Mouse (Mus musculus) midbrain, embryonic 15.5 days (tissue): Measurements from ENCODE around the gene Cldn34a. TPM values are rescaled to one million over a fixed set of nuclear protein-coding genes. Genes with fewer than 3 reads are reported as not detected.
"Not testable (repeated sequence)": the region's sequence is repeated elsewhere in the genome, so short reads cannot be mapped to it uniquely, and the experiment has no call there.

ENCODE experiments used
- ATAC-seq: fragments of 200-750 bp; cut with Nextera tagmentation; replicated peaks from 2 replicates; pipeline ENCODE4 v1.8.0; 2017; ENCODE audit warnings: moderate TSS enrichment
- H3K27ac ChIP-seq: fragments of 300-500 bp; sonication (generic); 2 replicates; pipeline ENCODE4 v1.5.1; 2015; ENCODE audit warnings: mild to moderate bottlenecking, inconsistent platforms
- H3K27me3 ChIP-seq: fragments of 300-500 bp; sonication (generic); replicated peaks from 2 replicates; pipeline ENCODE4 v1.6.1; 2015; ENCODE audit warnings: inconsistent platforms
- H3K36me3 ChIP-seq: fragments of 300-500 bp; sonication (generic); replicated peaks from 2 replicates; pipeline ENCODE4 v1.6.1; 2015; ENCODE audit warnings: inconsistent platforms
- H3K4me1 ChIP-seq: fragments of 300-500 bp; sonication (generic); 2 replicates; pipeline ENCODE4 v1.6.1; 2015; ENCODE audit warnings: inconsistent platforms
- H3K4me2 ChIP-seq: fragments of 300-500 bp; sonication (generic); 2 replicates; pipeline ENCODE4 v1.6.1; 2015; ENCODE audit warnings: inconsistent platforms, mild to moderate bottlenecking, moderate library complexity
- H3K4me3 ChIP-seq: fragments of 300-500 bp; sonication (generic); 2 replicates; pipeline ENCODE4 v1.5.1; 2015; ENCODE audit warnings: mild to moderate bottlenecking, inconsistent platforms
- H3K9ac ChIP-seq: fragments of 300-500 bp; sonication (generic); 2 replicates; pipeline ENCODE4 v1.6.1; 2015; ENCODE audit warnings: mild to moderate bottlenecking, inconsistent platforms
- H3K9me3 ChIP-seq: fragments of 300-500 bp; sonication (generic); 2 replicates; pipeline ENCODE4 v1.6.1; 2016; ENCODE audit warnings: inconsistent platforms
- WGBS: fragments of 180-500 bp; shearing (Covaris S2); methylation state at CpG from one replicate; pipeline ENCODE4 v1.1.7; 2015; ENCODE audit warnings: mixed read lengths; 5-methylcytosine and 5-hydroxymethylcytosine counted together
- polyA plus RNA-seq: library from polyadenylated mRNA; unstranded; fragments of >200 nt; fragmentation: Nextera tagmentation; extraction: Ambion mirVana; gene quantifications from 2 replicates; pipeline ENCODE4 v1.2.1, GENCODE M21; 2015

Cldn34a gene
- polyA plus RNA-seq = not detected in 2 replicates

DNA sequence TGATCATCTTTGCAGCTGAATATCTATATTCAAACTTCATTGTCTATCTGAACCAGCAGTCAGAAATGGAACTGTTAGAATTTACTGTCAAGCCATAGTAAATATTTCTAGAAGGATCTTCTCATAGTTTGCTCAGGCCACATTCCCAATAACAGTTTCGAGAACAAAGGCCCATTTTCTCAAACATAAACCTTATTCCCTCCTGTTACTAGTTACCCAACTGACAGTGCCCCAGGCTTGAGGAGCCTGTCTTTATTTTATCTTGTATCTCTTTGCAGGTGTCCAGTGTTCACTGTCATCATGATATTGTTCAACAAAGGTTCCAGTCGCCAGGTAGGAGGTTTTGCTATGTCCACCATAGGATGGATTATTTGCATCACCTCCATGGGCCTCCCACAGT lies at the start of gene Cldn34a:
Gene Cldn34a, plus strand, starts transcription at position 301 of the 400 bp plus-strand sequence.
- Histone ChIP-seq H3K27me3 (peaks cover 4% of the 10 kb centered on the region; the same call in 1 of the 2 replicates), H3K4me2 (no peak within 1 kb of the TSS), H3K9me3 (no peaks in the 10 kb centered on the region), H3K9ac (no peak within 1 kb of the TSS), H3K27ac (no peak within 1 kb of the TSS), H3K4me1 (no peaks in the 10 kb centered on the region), H3K36me3 (no peaks in the 10 kb centered on the region), H3K4me3 (no peak within 1 kb of the TSS)
- ATAC-seq = no peak
- WGBS = 81% methylated on average over 2 of the region's 2 CpGs

DNA sequence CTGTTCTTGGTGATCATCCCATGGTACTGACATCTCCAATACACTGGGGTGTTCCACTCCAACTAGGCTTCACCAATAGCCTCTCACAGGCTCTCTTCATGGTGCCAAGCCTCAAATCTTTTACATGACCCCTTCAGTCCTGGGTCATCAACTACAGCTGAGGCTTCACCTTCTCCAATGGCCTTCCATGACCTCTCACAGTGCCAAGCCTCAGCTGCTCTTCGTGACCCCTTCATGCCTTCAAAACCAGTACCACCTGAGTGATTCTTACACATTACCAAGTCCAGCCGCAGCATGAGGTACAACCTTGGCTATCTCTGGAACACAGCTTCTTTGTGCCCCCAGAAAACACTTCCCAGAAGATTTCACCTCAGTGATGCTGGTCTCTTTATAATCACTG lies 44.5 kb upstream of the Cldn34a start:
- H3K36me3 ChIP-seq, H3K9ac ChIP-seq, H3K4me1 ChIP-seq, H3K4me2 ChIP-seq, H3K4me3 ChIP-seq, H3K9me3 ChIP-seq, ATAC-seq, H3K27me3 ChIP-seq, H3K27ac ChIP-seq: not testable (repeated sequence)
- 78% methylated on average over 2 of the region's 2 CpGs for WGBS

DNA sequence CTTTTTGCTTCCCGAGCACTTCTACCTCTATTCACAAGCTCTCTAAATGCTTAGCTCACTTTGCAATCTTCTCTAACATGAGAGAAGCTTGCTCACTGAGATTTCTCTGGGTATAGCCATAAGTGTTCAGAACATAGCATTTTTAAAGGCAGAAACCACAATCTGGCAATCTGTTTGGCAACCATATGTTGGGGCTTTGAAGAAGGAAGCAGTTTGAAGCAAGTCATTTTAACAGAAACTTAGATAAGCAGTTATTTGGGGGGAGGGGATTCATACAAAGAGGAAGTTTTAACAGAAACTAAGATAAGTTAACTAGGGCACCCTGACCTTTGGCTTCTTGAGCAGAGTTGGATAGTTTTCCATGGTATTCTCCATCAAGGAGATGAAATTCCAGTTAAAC lies 17.4 kb upstream of the Cldn34a start:
- Histone ChIP-seq H3K27me3 (peaks cover 28% of the 10 kb centered on the region), H3K9me3 (no peaks in the 10 kb centered on the region)
- WGBS = 86% methylated on average over 1 of the region's 1 CpGs

DNA sequence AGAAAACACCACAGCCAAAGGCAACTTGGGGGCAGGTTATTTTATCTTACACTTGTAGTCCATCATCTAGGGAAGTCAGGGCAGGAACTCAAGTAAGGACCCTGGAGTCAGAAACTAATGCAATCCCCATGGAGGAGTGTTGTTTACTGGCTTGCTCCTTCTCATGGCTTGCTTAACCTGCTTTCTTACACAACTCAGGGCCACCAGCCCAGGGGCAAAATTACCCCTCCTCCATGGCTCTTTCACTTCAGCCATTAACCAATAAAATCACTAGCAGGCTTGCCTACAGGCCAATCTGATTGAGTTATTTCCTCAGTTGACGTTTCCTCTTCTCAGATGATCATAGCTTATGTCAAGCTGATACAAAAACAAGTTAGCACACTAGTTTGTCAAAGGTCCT lies 15.0 kb upstream of the Cldn34a start:
- no peak for ATAC-seq
- no peak overlapping the region for H3K27ac ChIP-seq
- H3K4me1 ChIP-seq = no peaks in the 10 kb centered on the region
- no peak overlapping the region for H3K4me3 ChIP-seq
- whole genome bisulfite sequencing = 74% methylated on average over 1 of the region's 1 CpGs
- H3K4me2 ChIP-seq = no peak overlapping the region
- no peaks in the 10 kb centered on the region for H3K9me3 ChIP-seq
- no peak overlapping the region for H3K9ac ChIP-seq
- no peaks in the 10 kb centered on the region for H3K36me3 ChIP-seq
- H3K27me3 ChIP-seq = peaks cover 18% of the 10 kb centered on the region; the same call in 1 of the 2 replicates

More for the DNA sequence above, 17.4 kb upstream of the Cldn34a start:
- ATAC-seq = no peak
- Histone ChIP-seq H3K27ac (no peak overlapping the region), H3K4me2 (no peak overlapping the region), H3K4me3 (no peak overlapping the region), H3K4me1 (no peaks in the 10 kb centered on the region), H3K36me3 (no peaks in the 10 kb centered on the region), H3K9ac (no peak overlapping the region)

DNA sequence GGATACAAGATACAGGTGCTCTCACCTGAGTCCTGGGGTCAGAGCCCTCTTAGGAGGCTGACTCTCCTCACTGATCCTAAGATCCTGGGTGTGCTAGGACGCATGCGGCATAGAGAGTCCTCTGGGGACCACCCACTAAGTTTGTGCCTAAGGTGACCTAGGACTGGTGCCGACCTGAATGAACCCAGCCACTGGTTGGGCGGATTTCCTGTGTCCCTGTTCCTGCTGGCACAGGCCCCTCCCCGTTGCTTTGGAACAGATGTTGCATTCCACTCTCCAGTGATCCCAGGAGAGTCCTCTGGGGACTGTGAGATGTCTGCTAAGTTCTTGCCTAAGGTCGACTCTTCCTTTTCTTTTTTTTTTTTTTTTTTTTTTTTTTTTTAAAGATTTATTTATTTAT lies 5.7 kb upstream of the Cldn34a start:
- no peak for ATAC-seq
- no peak overlapping the region for H3K27ac ChIP-seq

More for the DNA sequence above, 5.7 kb upstream of the Cldn34a start:
- Histone ChIP-seq H3K4me3 (no peak overlapping the region), H3K9ac (no peak overlapping the region), H3K9me3 (no peaks in the 10 kb centered on the region), H3K36me3 (no peaks in the 10 kb centered on the region), H3K4me1 (no peaks in the 10 kb centered on the region), H3K4me2 (no peak overlapping the region), H3K27me3 (no peaks in the 10 kb centered on the region)
- WGBS = 76% methylated on average over 6 of the region's 6 CpGs

Other genes starting within 250 kb of the Cldn34a start
- gene Kantr, start 235.8 kb upstream of the Cldn34a start, polyA plus RNA-seq = 33.3 and 38.9 TPM in 2 replicates
- gene Tspyl2, start 220.9 kb upstream of the Cldn34a start, polyA plus RNA-seq = 58.7 and 60.4 TPM in 2 replicates
- 11.1 and 13.6 TPM in 2 replicates for gene Gpr173, start 194.6 kb upstream of the Cldn34a start, polyA plus RNA-seq
- 102 and 121 TPM in 2 replicates for gene Shroom2, start 206.1 kb downstream of the Cldn34a start, polyA plus RNA-seq
- 0.24 and 0.25 TPM in 2 replicates for gene Gpr143, start 218.6 kb downstream of the Cldn34a start, polyA plus RNA-seq